ENCODE assay signal across 8 mouse cellular contexts in genomic region chr1:30700399-30701081, GRCm38 (mm10).
A peak's percentile ranks its signal among the peaks of the same experiment; 100 is the strongest.
DNase-seq lines count a peak whose midpoint lies in the region; ATAC-seq and TF ChIP-seq lines count a peak whose summit lies in the region.

No protein-coding gene starts in this region.

- no peak for ATAC-seq in kidney, embryonic 16.5 days (ENCODE audit: low FRiP score, low TSS enrichment)
- peak; percentile 62 for ATAC-seq in megakaryocyte, adult 5-6 weeks (ENCODE audit: poor library complexity, severe bottlenecking)

- in situ Hi-C loops in ES-E14 (cut with MboI; ENCODE audit: low sequenced_read_pairs in 2 of 2, unreplicated experiment in 2 of 2), result no loop called here

- H3K4me2 ChIP-seq in kidney, embryonic 16.5 days (replicated peaks; ENCODE audit: low read depth, low read length), result no peak overlapping the region

- peak; percentile 4 for DNase-seq in kidney, adult 2 months
- DNase-seq in ES-E14 (ENCODE audit: low read depth, low spot score), result peak; percentile 16
- DNase-seq in embryo, embryonic 9.5 days (ENCODE audit: extremely low spot score), result peak; percentile 31
- DNase-seq in thymus, postnatal 25 days, result no peak
- DNase-seq in gastrocnemius, postnatal 14 days, result no peak
- no peak for DNase-seq in thymus, postnatal 0 days (ENCODE audit: low spot score)

- no peaks in the 10 kb centered on the region for H3K36me3 ChIP-seq in kidney, adult 2 months (ENCODE audit: control insufficient read depth, insufficient read depth, low read length)
- no peaks in the 10 kb centered on the region for H3K36me3 ChIP-seq in kidney, embryonic 16.5 days (ENCODE audit: insufficient read depth, low read length)
- no peaks in the 10 kb centered on the region for H3K36me3 ChIP-seq in ES-E14 (ENCODE audit: control insufficient read depth, insufficient read depth, low read length, poor library complexity, severe bottlenecking)

- H3K9ac ChIP-seq in kidney, embryonic 16.5 days (replicated peaks; ENCODE audit: low read length), result no peak overlapping the region
- H3K9ac ChIP-seq in ES-E14 (ENCODE audit: insufficient read depth, low read depth, low read length, poor library complexity, severe bottlenecking), result no peak overlapping the region

- H3K4me3 ChIP-seq in kidney, adult 2 months (ENCODE audit: insufficient read depth, low read depth, low read length), result no peak overlapping the region
- H3K4me3 ChIP-seq in kidney, embryonic 16.5 days (ENCODE audit: low read length), result no peak overlapping the region
- H3K4me3 ChIP-seq in ES-E14 (ENCODE audit: insufficient read depth in 1 of 2, low read depth in 1 of 2, low read length in 2 of 2, poor library complexity in 1 of 2, severe bottlenecking in 1 of 2), result no peak overlapping the region

- 36% methylated on average over 10 of the region's 10 CpGs for WGBS in kidney, adult 2 months
- WGBS in kidney, embryonic 16.5 days, result 47% methylated on average over 10 of the region's 10 CpGs

- intact Hi-C loops in gastrocnemius, postnatal 14 days (cut with DNase I; ENCODE audit: low total_unique reads), result no loop called here

- no peak; the same call in 1 of the 2 replicates for TF ChIP-seq CTCF in kidney, adult 2 months (conservative IDR thresholded peaks at IDR 0.05; ENCODE audit: insufficient read depth, insufficient read length, low read depth, low read length)

- no peaks in the 10 kb centered on the region for H3K4me1 ChIP-seq in kidney, adult 2 months (ENCODE audit: control insufficient read depth, insufficient read depth, low read length)
- H3K4me1 ChIP-seq in kidney, embryonic 16.5 days (ENCODE audit: insufficient read depth, low read length), result no peaks in the 10 kb centered on the region
- H3K4me1 ChIP-seq in ES-E14 (ENCODE audit: control insufficient read depth in 2 of 2, insufficient read depth in 2 of 2, low read length in 2 of 2, poor library complexity in 1 of 2), result no peaks in the 10 kb centered on the region

- H3K27me3 ChIP-seq in kidney, adult 2 months (replicated peaks; ENCODE audit: control insufficient read depth, insufficient read depth, low read length), result no peaks in the 10 kb centered on the region
- no peaks in the 10 kb centered on the region for H3K27me3 ChIP-seq in kidney, embryonic 16.5 days (ENCODE audit: insufficient read depth, low read length)

- H3K9me3 ChIP-seq in kidney, embryonic 16.5 days (ENCODE audit: low read length), result no peaks in the 10 kb centered on the region
- H3K9me3 ChIP-seq in ES-E14 (ENCODE audit: control insufficient read depth, insufficient read depth, low read depth, low read length), result no peaks in the 10 kb centered on the region

- no peak overlapping the region for H3K27ac ChIP-seq in kidney, adult 2 months (ENCODE audit: insufficient read depth, low read depth, low read length)
- no peak overlapping the region for H3K27ac ChIP-seq in kidney, embryonic 16.5 days (ENCODE audit: low read length)
- no peak overlapping the region for H3K27ac ChIP-seq in ES-E14 (ENCODE audit: insufficient read depth, low read depth, low read length, poor library complexity, severe bottlenecking)

- TF ChIP-seq POLR2A in kidney, adult 2 months (IDR thresholded peaks at IDR 0.05; ENCODE audit: low read depth, low read length), result no peak

TF ChIP-seq in ES-E14, 5 proteins besides CTCF, POLR2A, EP300 and RAD21:
- TF ChIP-seq CHD2 (IDR thresholded peaks at IDR 0.05; ENCODE audit: low read depth, low read length) (no peak), ZNF384 (IDR thresholded peaks at IDR 0.05; ENCODE audit: low read depth, low read length) (no peak), ZC3H11A (IDR thresholded peaks at IDR 0.05; ENCODE audit: borderline replicate concordance, low read depth, low read length) (no peak)

Comparison
In these comparisons a context has a peak if more than half of its experiments do, and no peak if none do; other contexts are left out.
1. DNase-seq: peak in kidney, adult 2 months (single experiment), ES-E14 (single experiment) and embryo, embryonic 9.5 days (single experiment); none in thymus, postnatal 25 days (single experiment), gastrocnemius, postnatal 14 days (single experiment) and thymus, postnatal 0 days (single experiment).